Mouse (Mus musculus): Measurements from ENCODE around the gene 4933427D14Rik. TPM values are rescaled to one million over a fixed set of nuclear protein-coding genes. Genes with fewer than 3 reads are reported as not detected.
A peak's percentile ranks its signal among the peaks of the same experiment; 100 is the strongest.

Gene 4933427D14Rik
- polyA plus RNA-seq, 1 experiment from 2014 or later, result 19.5 TPM

DNA sequence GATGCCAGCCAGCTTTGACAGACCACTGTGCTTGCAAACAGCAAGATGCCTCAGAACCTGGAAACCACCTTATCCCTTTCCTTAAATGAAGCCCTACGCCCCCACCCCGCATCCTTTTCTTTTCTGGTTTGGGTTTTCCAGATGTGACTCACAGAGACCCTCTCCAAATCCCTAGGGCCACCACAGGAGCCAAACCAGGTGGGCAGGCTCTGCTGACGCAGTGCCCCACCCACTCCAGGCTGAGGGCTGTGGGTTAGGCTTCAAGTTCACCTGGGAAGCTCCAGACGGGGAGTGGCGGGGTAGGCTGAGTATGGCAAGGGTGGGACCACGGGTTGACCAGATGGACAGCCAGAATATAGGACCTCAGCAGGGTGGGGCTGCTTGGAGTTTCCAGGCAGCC is 19.6 kb upstream of the 4933427D14Rik start:
- Histone ChIP-seq H3K27ac (ENCODE audit: low read depth, low read length) (no peak overlapping the region), H3K4me2 (no peak overlapping the region), H3K36me3 (ENCODE audit: control insufficient read depth, insufficient read depth, low read length) (no peaks in the 10 kb centered on the region), H3K9ac (ENCODE audit: low read length) (no peak overlapping the region), H3K27me3 (ENCODE audit: control insufficient read depth, insufficient read depth, low read length) (no peaks in the 10 kb centered on the region), H3K4me3 (ENCODE audit: low read depth, low read length) (no peak overlapping the region), H3K4me1 (ENCODE audit: control insufficient read depth, insufficient read depth, low read length) (peaks cover 2% of the 10 kb centered on the region; the same call in 1 of the 2 replicates), H3K9me3 (ENCODE audit: control insufficient read depth, low read length) (no peaks in the 10 kb centered on the region)
- no peak for DNase-seq (ENCODE audit: low spot score, missing footprints)
- 87% methylated on average over 6 of the region's 6 CpGs for WGBS
- ATAC-seq (ENCODE audit: low FRiP score), result no peak

GRCm38 (mm10) chr11:72226020-72226791 is 18.9 kb upstream of the 4933427D14Rik start:
- H3K4me2 ChIP-seq, result no peak overlapping the region; the same call in 1 of the 2 replicates
- WGBS, result 64% methylated on average over 10 of the region's 10 CpGs
- H3K9me3 ChIP-seq (ENCODE audit: control insufficient read depth, low read length), result no peaks in the 10 kb centered on the region
- H3K36me3 ChIP-seq (ENCODE audit: control insufficient read depth, insufficient read depth, low read length), result no peaks in the 10 kb centered on the region
- H3K27me3 ChIP-seq (ENCODE audit: control insufficient read depth, insufficient read depth, low read length), result no peaks in the 10 kb centered on the region
- ATAC-seq (ENCODE audit: low FRiP score) (no peak), DNase-seq (ENCODE audit: low spot score, missing footprints) (no peak)
- H3K4me1 ChIP-seq (ENCODE audit: control insufficient read depth, insufficient read depth, low read length), result peaks cover 2% of the 10 kb centered on the region; the same call in 1 of the 2 replicates
- H3K9ac ChIP-seq (ENCODE audit: low read length), result no peak overlapping the region
- H3K4me3 ChIP-seq (ENCODE audit: low read depth, low read length), result no peak overlapping the region
- H3K27ac ChIP-seq (ENCODE audit: low read depth, low read length), result no peak overlapping the region

DNA sequence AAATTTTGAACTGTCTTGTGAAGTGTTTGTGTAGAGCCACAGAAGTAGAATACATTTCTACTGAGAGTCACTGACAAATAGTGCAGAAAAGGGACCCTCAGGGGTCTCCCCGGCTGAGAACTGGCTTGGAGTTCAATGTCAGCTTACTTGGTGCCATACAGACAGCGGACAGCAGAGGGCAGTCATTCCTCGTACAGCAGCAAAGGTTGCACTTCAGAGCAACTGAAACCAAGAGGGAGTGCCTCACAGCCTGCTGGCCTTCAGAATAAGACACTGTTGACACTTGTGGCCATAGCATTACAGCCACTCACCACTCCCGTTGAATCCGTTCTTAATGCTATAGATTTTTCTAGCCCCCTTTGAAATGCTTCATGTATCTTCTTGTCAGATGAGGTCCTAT is 17.6 kb upstream of the 4933427D14Rik start:
- no peak overlapping the region for H3K4me2 ChIP-seq
- H3K9me3 ChIP-seq (ENCODE audit: control insufficient read depth, low read length), result no peaks in the 10 kb centered on the region
- H3K27me3 ChIP-seq (ENCODE audit: control insufficient read depth, insufficient read depth, low read length), result no peaks in the 10 kb centered on the region
- H3K4me1 ChIP-seq (ENCODE audit: control insufficient read depth, insufficient read depth, low read length), result peaks cover 2% of the 10 kb centered on the region; the same call in 1 of the 2 replicates
- 17% methylated on average over 5 of the region's 5 CpGs for WGBS
- no peaks in the 10 kb centered on the region for H3K36me3 ChIP-seq (ENCODE audit: control insufficient read depth, insufficient read depth, low read length)
- H3K4me3 ChIP-seq (ENCODE audit: low read depth, low read length), result no peak overlapping the region
- H3K27ac ChIP-seq (ENCODE audit: low read depth, low read length), result no peak overlapping the region
- DNase-seq (ENCODE audit: low spot score, missing footprints) (peak; percentile 97), ATAC-seq (ENCODE audit: low FRiP score) (peak; percentile 50; the same call in 1 of the 2 replicates)
- no peak overlapping the region for H3K9ac ChIP-seq (ENCODE audit: low read length)

DNA sequence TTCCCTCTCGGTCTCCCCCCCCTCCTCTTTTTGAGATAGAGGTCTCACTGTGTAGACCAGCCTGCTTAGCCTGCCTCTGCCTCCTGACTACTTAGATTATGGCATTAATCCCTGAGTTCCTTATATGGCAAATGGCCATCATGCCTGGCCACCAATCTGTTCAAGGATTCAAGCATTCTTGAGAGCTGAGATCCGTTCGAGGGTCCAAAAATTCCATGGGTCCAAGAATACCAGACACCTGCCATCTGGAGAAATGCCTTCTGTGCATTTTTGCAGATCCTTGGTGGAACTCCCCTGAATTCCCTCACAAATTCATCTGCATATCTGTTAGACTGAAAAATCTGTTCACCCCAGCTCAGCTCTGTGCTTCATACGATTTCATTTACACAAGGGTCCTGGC is 16.2 kb upstream of the 4933427D14Rik start:
- peaks cover 2% of the 10 kb centered on the region; the same call in 1 of the 2 replicates for H3K4me1 ChIP-seq (ENCODE audit: control insufficient read depth, insufficient read depth, low read length)
- H3K27me3 ChIP-seq (ENCODE audit: control insufficient read depth, insufficient read depth, low read length), result no peaks in the 10 kb centered on the region
- ATAC-seq (ENCODE audit: low FRiP score) (no peak), DNase-seq (ENCODE audit: low spot score, missing footprints) (no peak)
- H3K4me3 ChIP-seq (ENCODE audit: low read depth, low read length), result no peak overlapping the region
- H3K9me3 ChIP-seq (ENCODE audit: control insufficient read depth, low read length), result no peaks in the 10 kb centered on the region
- H3K27ac ChIP-seq (ENCODE audit: low read depth, low read length), result no peak overlapping the region
- H3K36me3 ChIP-seq (ENCODE audit: control insufficient read depth, insufficient read depth, low read length), result no peaks in the 10 kb centered on the region
- 86% methylated on average over 4 of the region's 4 CpGs for WGBS
- no peak overlapping the region for H3K4me2 ChIP-seq
- no peak overlapping the region for H3K9ac ChIP-seq (ENCODE audit: low read length)

DNA sequence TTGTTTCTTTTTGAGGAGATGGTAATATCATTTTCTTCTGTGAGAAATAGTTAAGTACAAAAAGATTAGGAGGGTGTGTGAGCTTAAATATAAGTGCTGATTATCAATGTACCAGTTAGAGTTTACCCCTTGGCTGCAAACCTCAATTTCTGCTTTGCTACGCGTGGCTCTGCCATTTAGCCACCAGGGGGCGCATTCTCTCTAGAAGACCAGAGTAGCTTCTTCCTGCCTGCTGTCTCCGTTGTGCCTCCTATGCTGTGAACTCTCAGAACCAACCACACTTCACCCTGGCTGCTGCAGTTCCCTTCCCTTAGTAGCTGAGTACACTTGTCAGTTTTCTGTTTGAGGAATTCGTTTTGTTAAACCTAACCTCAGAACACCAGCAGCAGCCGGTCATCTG is 14.0 kb upstream of the 4933427D14Rik start:
- DNase-seq (ENCODE audit: low spot score, missing footprints), result peak; percentile 95
- Histone ChIP-seq H3K36me3 (ENCODE audit: control insufficient read depth, insufficient read depth, low read length) (no peaks in the 10 kb centered on the region), H3K4me3 (ENCODE audit: low read depth, low read length) (no peak overlapping the region), H3K4me1 (ENCODE audit: control insufficient read depth, insufficient read depth, low read length) (peaks cover 5% of the 10 kb centered on the region; the same call in 1 of the 2 replicates), H3K9me3 (ENCODE audit: control insufficient read depth, low read length) (no peaks in the 10 kb centered on the region), H3K27me3 (ENCODE audit: control insufficient read depth, insufficient read depth, low read length) (no peaks in the 10 kb centered on the region), H3K4me2 (no peak overlapping the region), H3K9ac (ENCODE audit: low read length) (no peak overlapping the region), H3K27ac (ENCODE audit: low read depth, low read length) (no peak overlapping the region)
- 16% methylated on average over 6 of the region's 6 CpGs for WGBS
- no peak for ATAC-seq (ENCODE audit: low FRiP score)

DNA sequence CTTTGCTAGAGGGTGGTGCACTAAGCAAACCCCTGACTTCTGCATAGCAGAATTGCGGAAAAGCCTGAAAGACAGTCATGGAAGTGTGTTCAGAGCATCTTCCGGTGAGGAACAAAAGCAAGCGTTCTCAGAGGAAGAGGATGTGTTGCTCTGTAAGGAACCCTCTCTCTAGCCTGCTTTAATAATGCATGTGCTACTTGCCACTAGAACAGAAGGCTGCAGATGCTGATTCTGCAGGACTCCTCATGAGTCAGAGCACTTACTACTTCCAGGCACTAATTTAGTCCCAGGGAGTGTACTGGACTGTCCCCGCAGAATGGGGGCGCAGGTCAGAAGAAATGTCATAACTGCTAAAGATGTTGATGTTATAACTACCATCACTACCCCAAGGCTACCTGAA is 9.9 kb upstream of the 4933427D14Rik start:
- no peak overlapping the region for H3K4me3 ChIP-seq (ENCODE audit: low read depth, low read length)
- H3K36me3 ChIP-seq (ENCODE audit: control insufficient read depth, insufficient read depth, low read length), result no peaks in the 10 kb centered on the region
- no peaks in the 10 kb centered on the region for H3K9me3 ChIP-seq (ENCODE audit: control insufficient read depth, low read length)
- no peak for ATAC-seq (ENCODE audit: low FRiP score)
- no peak overlapping the region for H3K4me2 ChIP-seq
- no peak overlapping the region for H3K27ac ChIP-seq (ENCODE audit: low read depth, low read length)
- H3K27me3 ChIP-seq (ENCODE audit: control insufficient read depth, insufficient read depth, low read length), result no peaks in the 10 kb centered on the region
- 91% methylated on average over 5 of the region's 5 CpGs for WGBS
- no peak overlapping the region for H3K9ac ChIP-seq (ENCODE audit: low read length)
- peaks cover 18% of the 10 kb centered on the region for H3K4me1 ChIP-seq (ENCODE audit: control insufficient read depth, insufficient read depth, low read length)
- no peak for DNase-seq (ENCODE audit: low spot score, missing footprints)

DNA sequence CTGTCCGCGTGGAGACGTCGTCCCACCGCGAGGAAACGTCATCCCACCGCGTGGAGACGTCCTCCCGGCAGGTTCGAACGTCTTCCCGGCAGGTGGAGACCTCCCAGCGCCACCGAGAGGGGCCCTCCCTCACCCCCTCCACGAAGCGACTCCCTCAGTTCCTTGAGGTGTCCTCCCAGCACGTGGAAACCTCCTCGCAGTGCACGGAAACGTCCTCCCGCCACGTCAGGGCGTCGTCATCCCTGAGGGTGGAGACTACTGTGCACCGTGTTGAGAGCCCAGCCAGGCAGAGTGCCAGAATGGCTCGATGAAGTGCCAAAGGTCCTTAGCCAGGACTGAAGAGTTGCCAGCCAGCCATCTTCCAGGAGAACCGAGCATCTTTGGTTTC is 8.1 kb upstream of the 4933427D14Rik start, which contains the start of gene Med31:
Gene Med31 (minus strand): TSS at position 183 of the 388 bp plus-strand sequence.
- H3K36me3 ChIP-seq (ENCODE audit: control insufficient read depth, insufficient read depth, low read length), result no peaks in the 10 kb centered on the region; the same call in 1 of the 2 replicates
- no peaks in the 10 kb centered on the region for H3K9me3 ChIP-seq (ENCODE audit: control insufficient read depth, low read length)
- H3K27me3 ChIP-seq (ENCODE audit: control insufficient read depth, insufficient read depth, low read length), result no peaks in the 10 kb centered on the region
- 5% methylated on average over 29 of the region's 29 CpGs for WGBS
- peak within 1 kb of the TSS; percentile 59 for H3K27ac ChIP-seq (ENCODE audit: low read depth, low read length)
- peaks cover 18% of the 10 kb centered on the region for H3K4me1 ChIP-seq (ENCODE audit: control insufficient read depth, insufficient read depth, low read length)
- H3K9ac ChIP-seq (ENCODE audit: low read length), result peak within 1 kb of the TSS; percentile 83
- ATAC-seq (ENCODE audit: low FRiP score), result peak; percentile 76
- peak within 1 kb of the TSS; percentile 83 for H3K4me3 ChIP-seq (ENCODE audit: low read depth, low read length)
- peak within 1 kb of the TSS; percentile 99 for H3K4me2 ChIP-seq
- no peak for DNase-seq (ENCODE audit: low spot score, missing footprints)

DNA sequence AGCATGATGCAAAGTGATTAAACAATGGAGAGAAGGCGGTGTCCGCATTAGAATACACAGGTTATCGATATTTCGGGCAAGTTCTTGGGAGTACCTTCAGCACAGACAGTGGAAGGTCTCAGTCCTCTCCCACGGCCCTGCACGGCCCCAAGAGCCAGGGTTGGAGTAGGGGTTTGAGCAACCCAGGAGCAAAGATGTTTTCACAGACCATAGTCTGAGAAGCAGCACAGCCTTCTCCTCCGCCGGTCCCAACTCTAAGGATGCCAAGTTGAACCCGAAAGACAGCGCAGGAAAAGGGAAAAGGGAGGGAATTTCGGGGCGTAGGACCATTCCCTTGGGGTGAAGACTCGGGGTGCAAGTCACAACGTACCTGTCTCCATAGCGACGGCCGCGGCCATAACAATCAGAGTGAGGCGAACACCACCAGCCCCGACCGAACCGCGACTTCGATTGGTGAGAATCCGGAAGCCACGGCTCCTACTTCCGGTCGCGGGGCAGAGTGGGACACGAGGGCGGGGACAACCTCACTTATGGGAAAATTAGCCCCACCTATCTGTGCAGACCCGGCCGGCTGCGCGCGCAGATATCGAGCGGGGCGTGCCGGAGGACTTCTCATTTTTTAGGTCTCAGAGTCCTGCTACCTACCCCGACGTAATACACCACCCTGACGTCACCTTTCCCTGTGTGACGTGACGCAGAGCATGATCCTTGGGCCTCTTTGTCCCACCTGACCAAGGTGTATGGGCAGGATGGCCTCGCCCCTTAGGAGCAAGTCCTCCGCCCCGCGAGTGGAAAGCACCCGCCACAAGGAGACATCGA is 7.5 kb upstream of the 4933427D14Rik start:
- Histone ChIP-seq H3K36me3 (ENCODE audit: control insufficient read depth, insufficient read depth, low read length) (no peaks in the 10 kb centered on the region; the same call in 1 of the 2 replicates), H3K4me1 (ENCODE audit: control insufficient read depth, insufficient read depth, low read length) (peaks cover 18% of the 10 kb centered on the region), H3K27ac (ENCODE audit: low read depth, low read length) (peak overlapping the region; percentile 59), H3K27me3 (ENCODE audit: control insufficient read depth, insufficient read depth, low read length) (no peaks in the 10 kb centered on the region), H3K4me2 (peak overlapping the region; percentile 99), H3K4me3 (ENCODE audit: low read depth, low read length) (peak overlapping the region; percentile 83), H3K9ac (ENCODE audit: low read length) (peak overlapping the region; percentile 83), H3K9me3 (ENCODE audit: control insufficient read depth, low read length) (no peaks in the 10 kb centered on the region)
- DNase-seq (ENCODE audit: low spot score, missing footprints) (peak; percentile 100), ATAC-seq (ENCODE audit: low FRiP score) (peak; percentile 98)
- 1% methylated on average over 50 of the region's 51 CpGs for WGBS
